16 mouse cellular contexts compared by ENCODE assay signal in genomic region chr6:86474646-86475181, GRCm38 (mm10). TPM values are rescaled to one million over a fixed set of nuclear protein-coding genes. Genes with fewer than 3 reads are reported as not detected.
DNase-seq lines count a peak whose midpoint lies in the region; ATAC-seq and TF ChIP-seq lines count a peak whose summit lies in the region.
"Had no signal": no experiment of that assay in that cellular context is flagged by ENCODE, and none has a peak within 500 bp of the region (broad histone marks: within the 10 kb centered on the region; RNA-seq: fewer than 3 reads in every experiment).

No protein-coding gene starts in this region.

- peak overlapping the region; percentile 95 for H3K27ac ChIP-seq in heart, postnatal 0 days (ENCODE audit: low read depth)
- peak overlapping the region; percentile 41 for H3K27ac ChIP-seq in lung, embryonic 15.5 days
- peak overlapping the region; percentile 24; the same call in 1 of the 2 replicates for H3K27ac ChIP-seq in embryonic facial prominence, embryonic 14.5 days (replicated peaks; ENCODE audit: low read depth, low read length)
- H3K27ac ChIP-seq: midbrain, embryonic 12.5 days had no signal

- DNase-seq in heart, postnatal 0 days (ENCODE audit: low spot score) = no peak
- no peak for DNase-seq in heart, postnatal 4 days
- DNase-seq in lung, postnatal 10 days = no peak
- DNase-seq in embryonic facial prominence, embryonic 14.5 days (ENCODE audit: low spot score) = no peak
- DNase-seq in lung, postnatal 36 days = peak; percentile 65
- no peak for DNase-seq in thymus, postnatal 10 days (ENCODE audit: low spot score in 2 of 2)
- DNase-seq: adrenal gland, postnatal 25 days; embryo, embryonic 11 days had no signal

- no peaks in the 10 kb centered on the region for H3K9me3 ChIP-seq in heart, postnatal 0 days (replicated peaks; ENCODE audit: control insufficient read depth, low read length)
- no peaks in the 10 kb centered on the region for H3K9me3 ChIP-seq in lung, embryonic 15.5 days
- H3K9me3 ChIP-seq in embryonic facial prominence, embryonic 14.5 days (ENCODE audit: control insufficient read depth, low read length) = no peaks in the 10 kb centered on the region
- H3K9me3 ChIP-seq: midbrain, embryonic 12.5 days had no signal

- no peak for ATAC-seq in heart, postnatal 0 days (ENCODE audit: insufficient read depth, low read depth)
- ATAC-seq in lung, embryonic 15.5 days (ENCODE audit: borderline replicate concordance, extremely low read depth, low FRiP score, low TSS enrichment) = no peak
- ATAC-seq in embryonic facial prominence, embryonic 14.5 days (ENCODE audit: low read depth) = no peak
- no peak for ATAC-seq in erythroid progenitor cell, adult 5-6 weeks (replicated peaks; ENCODE audit: low FRiP score, poor library complexity, severe bottlenecking)
- ATAC-seq: CD4-positive, CD25-positive, alpha-beta regulatory T cell, adult 4 months; forebrain, embryonic 16.5 days had no signal

- no peak overlapping the region for H3K4me2 ChIP-seq in heart, postnatal 0 days (ENCODE audit: low read depth, low read length)
- no peak overlapping the region for H3K4me2 ChIP-seq in lung, embryonic 15.5 days
- no peak overlapping the region for H3K4me2 ChIP-seq in embryonic facial prominence, embryonic 14.5 days (ENCODE audit: low read depth, low read length)
- H3K4me2 ChIP-seq: midbrain, embryonic 12.5 days had no signal

- no peak overlapping the region for H3K4me3 ChIP-seq in heart, postnatal 0 days (ENCODE audit: low read depth, low read length)
- H3K4me3 ChIP-seq in lung, embryonic 15.5 days = no peak overlapping the region
- H3K4me3 ChIP-seq in embryonic facial prominence, embryonic 14.5 days (ENCODE audit: low read depth, low read length) = no peak overlapping the region
- H3K4me3 ChIP-seq: midbrain, embryonic 12.5 days had no signal

- peaks cover 8% of the 10 kb centered on the region for H3K36me3 ChIP-seq in heart, postnatal 0 days (replicated peaks; ENCODE audit: control insufficient read depth, insufficient read depth, low read length)
- peaks cover 5% of the 10 kb centered on the region; the same call in 1 of the 2 replicates for H3K36me3 ChIP-seq in lung, embryonic 15.5 days
- peaks cover 6% of the 10 kb centered on the region; the same call in 1 of the 2 replicates for H3K36me3 ChIP-seq in embryonic facial prominence, embryonic 14.5 days (ENCODE audit: control insufficient read depth, insufficient read depth, low read length)

- no peaks in the 10 kb centered on the region for H3K27me3 ChIP-seq in heart, postnatal 0 days (ENCODE audit: control insufficient read depth, insufficient read depth, low read length)
- no peaks in the 10 kb centered on the region for H3K27me3 ChIP-seq in lung, embryonic 15.5 days
- no peaks in the 10 kb centered on the region for H3K27me3 ChIP-seq in embryonic facial prominence, embryonic 14.5 days (replicated peaks; ENCODE audit: control insufficient read depth, insufficient read depth, low read length)
- H3K27me3 ChIP-seq: midbrain, embryonic 12.5 days had no signal

- H3K9ac ChIP-seq in heart, postnatal 0 days (replicated peaks; ENCODE audit: low read depth, low read length) = peak overlapping the region; percentile 32; the same call in 1 of the 2 replicates
- no peak overlapping the region for H3K9ac ChIP-seq in lung, embryonic 15.5 days
- H3K9ac ChIP-seq in embryonic facial prominence, embryonic 14.5 days (ENCODE audit: low read depth, low read length) = no peak overlapping the region
- H3K9ac ChIP-seq: midbrain, embryonic 12.5 days had no signal

- H3K4me1 ChIP-seq in heart, postnatal 0 days (ENCODE audit: control insufficient read depth, insufficient read depth) = peaks cover 72% of the 10 kb centered on the region
- H3K4me1 ChIP-seq in lung, embryonic 15.5 days = peaks cover 52% of the 10 kb centered on the region
- peaks cover 23% of the 10 kb centered on the region for H3K4me1 ChIP-seq in embryonic facial prominence, embryonic 14.5 days (ENCODE audit: control insufficient read depth, insufficient read depth, low read length)

- TF ChIP-seq CTCF in heart, postnatal 0 days (IDR thresholded peaks at IDR 0.05; ENCODE audit: low read depth) = no peak

- TF ChIP-seq EP300 in heart, postnatal 0 days (IDR thresholded peaks at IDR 0.05; ENCODE audit: low read depth) = no peak

RNA-seq across cellular contexts. Expression of gene C87436, which starts 36.5 kb away (rescaled TPM):
- total RNA-seq in heart, postnatal 0 days (2014; rRNA removed; ENCODE audit: low replicate concordance) = 9.1 and 9.9 TPM in 2 replicates
- polyA plus RNA-seq in heart, postnatal 0 days (2015; fragmentation: Nextera tagmentation; extraction: Ambion mirVana) = 16.4 and 16.9 TPM in 2 replicates
- total RNA-seq in heart, postnatal 4 days (2021) = 10 to 100 TPM; 10.4 to 11.2 TPM
- polyA plus RNA-seq in lung, embryonic 15.5 days (2015; fragmentation: Nextera tagmentation; extraction: Ambion mirVana) = 20.9 and 22.1 TPM in 2 replicates
- 22.7 and 23.9 TPM in 2 replicates for polyA plus RNA-seq in embryonic facial prominence, embryonic 14.5 days (2014; fragmentation: Nextera tagmentation; extraction: Ambion mirVana)
- total RNA-seq in erythroid progenitor cell, adult 5-6 weeks (2015; ENCODE audit: low replicate concordance) = 20.5 and 22.6 TPM in 2 replicates
- total RNA-seq in erythroid progenitor cell, adult 5-6 weeks (2017; ENCODE audit: low replicate concordance) = 7.1 and 8.0 TPM in 2 replicates

RNA-seq across cellular contexts. Expression of gene Gm44790, which starts 48.3 kb away (rescaled TPM):
- 0.46 TPM in 1 of 2 replicates, not detected in the other for total RNA-seq in heart, postnatal 0 days (2014; rRNA removed; ENCODE audit: low replicate concordance)
- polyA plus RNA-seq in heart, postnatal 0 days (2015; fragmentation: Nextera tagmentation; extraction: Ambion mirVana) = not detected in 2 replicates
- total RNA-seq in heart, postnatal 4 days (2021) = not detected
- 1.3 TPM in 1 of 2 replicates, not detected in the other for polyA plus RNA-seq in lung, embryonic 15.5 days (2015; fragmentation: Nextera tagmentation; extraction: Ambion mirVana)
- not detected in 2 replicates for polyA plus RNA-seq in embryonic facial prominence, embryonic 14.5 days (2014; fragmentation: Nextera tagmentation; extraction: Ambion mirVana)
- total RNA-seq in erythroid progenitor cell, adult 5-6 weeks (2015; ENCODE audit: low replicate concordance) = 2.5 TPM in 1 of 2 replicates, not detected in the other
- total RNA-seq in erythroid progenitor cell, adult 5-6 weeks (2017; ENCODE audit: low replicate concordance) = not detected in 2 replicates
- total RNA-seq: adrenal gland, postnatal 25 days; gastrocnemius, postnatal 10 days; hematopoietic stem cell, adult 5-6 weeks; left cerebral cortex, postnatal 25 days had no signal
- polyA plus RNA-seq: CD4-positive, CD25-positive, alpha-beta regulatory T cell, adult 4 months; forebrain, embryonic 16.5 days had no signal

RNA-seq across cellular contexts. Expression of gene Pcbp1, which starts 51.4 kb away (rescaled TPM):
- total RNA-seq in heart, postnatal 0 days (2014; rRNA removed; ENCODE audit: low replicate concordance) = 46.2 and 55.2 TPM in 2 replicates
- polyA plus RNA-seq in heart, postnatal 0 days (2015; fragmentation: Nextera tagmentation; extraction: Ambion mirVana) = 276 and 285 TPM in 2 replicates
- 100 to 1,000 TPM; 227 to 230 TPM for total RNA-seq in heart, postnatal 4 days (2021)
- polyA plus RNA-seq in lung, embryonic 15.5 days (2015; fragmentation: Nextera tagmentation; extraction: Ambion mirVana) = 554 and 556 TPM in 2 replicates
- 397 and 402 TPM in 2 replicates for polyA plus RNA-seq in embryonic facial prominence, embryonic 14.5 days (2014; fragmentation: Nextera tagmentation; extraction: Ambion mirVana)
- total RNA-seq in erythroid progenitor cell, adult 5-6 weeks (2015; ENCODE audit: low replicate concordance) = 145 and 147 TPM in 2 replicates
- total RNA-seq in erythroid progenitor cell, adult 5-6 weeks (2017; ENCODE audit: low replicate concordance) = 58.4 and 67.4 TPM in 2 replicates

Comparison
In these comparisons a context has a peak if more than half of its experiments do, and no peak if none do; other contexts are left out.
1. H3K27ac ChIP-seq: peak in every context shown above with its lines; median percentile 95 in heart, postnatal 0 days; 41 in lung, embryonic 15.5 days; 24 in embryonic facial prominence, embryonic 14.5 days.